Mouse (Mus musculus): Measurements from ENCODE around the gene Yes1. TPM values are rescaled to one million over a fixed set of nuclear protein-coding genes. Genes with fewer than 3 reads are reported as not detected.
"Not testable (repeated sequence)": the region's sequence is repeated elsewhere in the genome, so short reads cannot be mapped to it uniquely, and the experiment has no call there.

Gene Yes1
- polyA plus RNA-seq, 1 experiment from 2014 or later = 37.2 TPM

- H3K36me3 ChIP-seq (ENCODE audit: control insufficient read depth, insufficient read depth, low read length) = no peaks in the 10 kb centered on the region
- H3K9ac ChIP-seq (ENCODE audit: low read length) = peak overlapping the region; percentile 52
- H3K4me3 ChIP-seq (ENCODE audit: low read depth, low read length) = peak overlapping the region; percentile 57
- H3K4me2 ChIP-seq (ENCODE audit: low read length) = peak overlapping the region; percentile 74
- H3K4me1 ChIP-seq (replicated peaks; ENCODE audit: control insufficient read depth, insufficient read depth, low read length) = no peaks in the 10 kb centered on the region
- H3K9me3 ChIP-seq (ENCODE audit: control insufficient read depth, low read length) = no peaks in the 10 kb centered on the region
- no peaks in the 10 kb centered on the region for H3K27me3 ChIP-seq (replicated peaks; ENCODE audit: control insufficient read depth, insufficient read depth, low read length)
- DNase-seq (ENCODE audit: low spot score) = peak; percentile 100
- peak; percentile 96 for ATAC-seq (replicated peaks; ENCODE audit: low FRiP score, low TSS enrichment, low read depth)
- peak overlapping the region; percentile 92 for H3K27ac ChIP-seq (ENCODE audit: low read depth)
- under 1% methylated on average over 55 of the region's 55 CpGs for WGBS
Measured at GRCm38 (mm10) chr5:32713703-32714467, 102.9 kb downstream of the Yes1 start.

DNA sequence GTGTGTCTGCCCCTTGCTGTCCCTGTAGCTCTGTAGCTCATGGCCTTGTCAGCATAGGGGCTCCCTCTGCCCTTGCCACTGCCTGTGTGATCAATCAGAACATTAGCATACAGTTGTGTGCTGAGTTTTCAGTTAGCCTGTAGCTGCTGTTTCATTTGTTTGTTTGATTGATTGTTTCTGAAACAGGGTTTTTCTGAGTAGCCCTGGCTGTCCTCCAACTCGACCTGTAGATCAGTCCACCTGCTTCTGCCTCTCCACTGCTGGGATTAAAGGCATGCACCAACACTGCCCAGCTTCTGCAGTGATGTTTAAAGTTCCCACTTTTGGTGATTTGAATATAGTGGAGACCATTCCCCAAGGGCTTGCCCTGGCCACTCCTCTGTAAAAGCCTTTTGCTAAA is 106.8 kb downstream of the Yes1 start:
- 40% methylated on average over 1 of the region's 1 CpGs for WGBS
- H3K4me1 ChIP-seq (replicated peaks; ENCODE audit: control insufficient read depth, insufficient read depth, low read length) = no peaks in the 10 kb centered on the region; the same call in 1 of the 2 replicates
- H3K36me3 ChIP-seq (ENCODE audit: control insufficient read depth, insufficient read depth, low read length) = no peaks in the 10 kb centered on the region
- H3K9me3 ChIP-seq (ENCODE audit: control insufficient read depth, low read length) = no peaks in the 10 kb centered on the region
- H3K4me2 ChIP-seq (ENCODE audit: low read length) = no peak overlapping the region
- peak; percentile 40 for DNase-seq (ENCODE audit: low spot score)
- H3K9ac ChIP-seq (ENCODE audit: low read length) = no peak overlapping the region
- H3K27ac ChIP-seq (ENCODE audit: low read depth) = no peak overlapping the region
- no peak overlapping the region for H3K4me3 ChIP-seq (ENCODE audit: low read depth, low read length)
- H3K27me3 ChIP-seq (replicated peaks; ENCODE audit: control insufficient read depth, insufficient read depth, low read length) = no peaks in the 10 kb centered on the region
- no peak for ATAC-seq (replicated peaks; ENCODE audit: low FRiP score, low TSS enrichment, low read depth)

DNA sequence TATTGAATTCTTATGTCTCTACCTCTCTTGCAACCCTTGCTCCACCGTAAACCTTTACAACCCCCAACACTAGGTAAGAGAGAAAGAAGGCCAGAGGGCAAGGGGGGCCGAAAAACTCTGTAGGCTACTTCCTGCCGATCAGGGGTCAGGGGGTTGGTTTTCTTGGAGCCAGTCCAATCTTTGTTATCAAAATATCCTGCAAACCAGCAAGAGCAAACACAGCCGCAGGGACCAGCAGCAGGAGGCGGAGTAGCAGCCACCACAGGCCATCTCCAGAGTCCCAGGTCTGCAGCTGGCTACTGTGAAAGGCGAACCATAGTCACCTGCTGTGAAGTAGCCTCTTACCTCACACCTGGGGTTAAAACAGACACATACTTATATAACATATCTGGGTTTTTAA is 107.9 kb downstream of the Yes1 start:
- Histone ChIP-seq H3K4me3 (ENCODE audit: low read depth, low read length) (no peak overlapping the region), H3K9ac (ENCODE audit: low read length) (no peak overlapping the region), H3K36me3 (ENCODE audit: control insufficient read depth, insufficient read depth, low read length) (no peaks in the 10 kb centered on the region), H3K4me2 (ENCODE audit: low read length) (no peak overlapping the region), H3K4me1 (replicated peaks; ENCODE audit: control insufficient read depth, insufficient read depth, low read length) (no peaks in the 10 kb centered on the region; the same call in 1 of the 2 replicates), H3K27me3 (replicated peaks; ENCODE audit: control insufficient read depth, insufficient read depth, low read length) (no peaks in the 10 kb centered on the region), H3K27ac (ENCODE audit: low read depth) (no peak overlapping the region), H3K9me3 (ENCODE audit: control insufficient read depth, low read length) (no peaks in the 10 kb centered on the region)
- 50% methylated on average over 6 of the region's 6 CpGs for WGBS
- DNase-seq (ENCODE audit: low spot score) (peak; percentile 52), ATAC-seq (replicated peaks; ENCODE audit: low FRiP score, low TSS enrichment, low read depth) (no peak)

- Histone ChIP-seq H3K9me3 (ENCODE audit: control insufficient read depth, low read length) (no peaks in the 10 kb centered on the region), H3K4me1 (replicated peaks; ENCODE audit: control insufficient read depth, insufficient read depth, low read length) (no peaks in the 10 kb centered on the region; the same call in 1 of the 2 replicates), H3K27me3 (replicated peaks; ENCODE audit: control insufficient read depth, insufficient read depth, low read length) (no peaks in the 10 kb centered on the region), H3K9ac (ENCODE audit: low read length) (no peak overlapping the region), H3K4me2 (ENCODE audit: low read length) (no peak overlapping the region), H3K36me3 (ENCODE audit: control insufficient read depth, insufficient read depth, low read length) (no peaks in the 10 kb centered on the region), H3K27ac (ENCODE audit: low read depth) (no peak overlapping the region), H3K4me3 (ENCODE audit: low read depth, low read length) (no peak overlapping the region)
- 84% methylated on average over 9 of the region's 9 CpGs for WGBS
- DNase-seq (ENCODE audit: low spot score) (no peak), ATAC-seq (replicated peaks; ENCODE audit: low FRiP score, low TSS enrichment, low read depth) (no peak)
Measured at GRCm38 (mm10) chr5:32720416-32720815, 109.4 kb downstream of the Yes1 start.

GRCm38 (mm10) chr5:32721316-32721715 is 110.3 kb downstream of the Yes1 start:
- ATAC-seq (replicated peaks; ENCODE audit: low FRiP score, low TSS enrichment, low read depth) = no peak
- 59% methylated on average over 3 of the region's 3 CpGs for WGBS
- H3K36me3 ChIP-seq (ENCODE audit: control insufficient read depth, insufficient read depth, low read length) = no peaks in the 10 kb centered on the region
- no peak overlapping the region for H3K9ac ChIP-seq (ENCODE audit: low read length)
- no peaks in the 10 kb centered on the region for H3K9me3 ChIP-seq (ENCODE audit: control insufficient read depth, low read length)
- no peaks in the 10 kb centered on the region for H3K27me3 ChIP-seq (replicated peaks; ENCODE audit: control insufficient read depth, insufficient read depth, low read length)
- no peak for DNase-seq (ENCODE audit: low spot score)
- H3K4me3 ChIP-seq (ENCODE audit: low read depth, low read length) = no peak overlapping the region
- no peak overlapping the region for H3K4me2 ChIP-seq (ENCODE audit: low read length)
- H3K4me1 ChIP-seq (replicated peaks; ENCODE audit: control insufficient read depth, insufficient read depth, low read length) = no peaks in the 10 kb centered on the region; the same call in 1 of the 2 replicates
- no peak overlapping the region for H3K27ac ChIP-seq (ENCODE audit: low read depth)

GRCm38 (mm10) chr5:32722263-32722662 is 111.3 kb downstream of the Yes1 start:
- no peaks in the 10 kb centered on the region; the same call in 1 of the 2 replicates for H3K4me1 ChIP-seq (replicated peaks; ENCODE audit: control insufficient read depth, insufficient read depth, low read length)
- no peak overlapping the region for H3K9ac ChIP-seq (ENCODE audit: low read length)
- WGBS = 68% methylated on average over 7 of the region's 7 CpGs
- H3K27me3 ChIP-seq (replicated peaks; ENCODE audit: control insufficient read depth, insufficient read depth, low read length) = no peaks in the 10 kb centered on the region
- H3K4me3 ChIP-seq (ENCODE audit: low read depth, low read length) = no peak overlapping the region
- no peak overlapping the region for H3K27ac ChIP-seq (ENCODE audit: low read depth)
- DNase-seq (ENCODE audit: low spot score) = peak; percentile 50
- H3K36me3 ChIP-seq (ENCODE audit: control insufficient read depth, insufficient read depth, low read length) = no peaks in the 10 kb centered on the region
- no peaks in the 10 kb centered on the region for H3K9me3 ChIP-seq (ENCODE audit: control insufficient read depth, low read length)
- ATAC-seq (replicated peaks; ENCODE audit: low FRiP score, low TSS enrichment, low read depth) = no peak
- no peak overlapping the region for H3K4me2 ChIP-seq (ENCODE audit: low read length)

- not testable (repeated sequence) for H3K4me2 ChIP-seq (ENCODE audit: low read length); H3K27me3 ChIP-seq (replicated peaks; ENCODE audit: control insufficient read depth, insufficient read depth, low read length); ATAC-seq (replicated peaks; ENCODE audit: low FRiP score, low TSS enrichment, low read depth); H3K9ac ChIP-seq (ENCODE audit: low read length); H3K27ac ChIP-seq (ENCODE audit: low read depth); H3K4me1 ChIP-seq (replicated peaks; ENCODE audit: control insufficient read depth, insufficient read depth, low read length); H3K9me3 ChIP-seq (ENCODE audit: control insufficient read depth, low read length); H3K4me3 ChIP-seq (ENCODE audit: low read depth, low read length); DNase-seq (ENCODE audit: low spot score); H3K36me3 ChIP-seq (ENCODE audit: control insufficient read depth, insufficient read depth, low read length)
- 72% methylated on average over 8 of the region's 8 CpGs for WGBS
Measured at GRCm38 (mm10) chr5:32722711-32723110, 111.7 kb downstream of the Yes1 start.

GRCm38 (mm10) chr5:32723981-32724380 is 113.0 kb downstream of the Yes1 start:
- ATAC-seq (replicated peaks; ENCODE audit: low FRiP score, low TSS enrichment, low read depth) (no peak; the same call in 1 of the 2 replicates), DNase-seq (ENCODE audit: low spot score) (no peak)
- H3K4me1 ChIP-seq (replicated peaks; ENCODE audit: control insufficient read depth, insufficient read depth, low read length) = no peaks in the 10 kb centered on the region; the same call in 1 of the 2 replicates
- H3K4me2 ChIP-seq (ENCODE audit: low read length) = no peak overlapping the region
- H3K9ac ChIP-seq (ENCODE audit: low read length) = no peak overlapping the region
- no peak overlapping the region for H3K27ac ChIP-seq (ENCODE audit: low read depth)
- no peaks in the 10 kb centered on the region for H3K27me3 ChIP-seq (replicated peaks; ENCODE audit: control insufficient read depth, insufficient read depth, low read length)
- WGBS = 78% methylated on average over 7 of the region's 7 CpGs
- H3K9me3 ChIP-seq (ENCODE audit: control insufficient read depth, low read length) = no peaks in the 10 kb centered on the region
- no peak overlapping the region for H3K4me3 ChIP-seq (ENCODE audit: low read depth, low read length)
- H3K36me3 ChIP-seq (ENCODE audit: control insufficient read depth, insufficient read depth, low read length) = no peaks in the 10 kb centered on the region

DNA sequence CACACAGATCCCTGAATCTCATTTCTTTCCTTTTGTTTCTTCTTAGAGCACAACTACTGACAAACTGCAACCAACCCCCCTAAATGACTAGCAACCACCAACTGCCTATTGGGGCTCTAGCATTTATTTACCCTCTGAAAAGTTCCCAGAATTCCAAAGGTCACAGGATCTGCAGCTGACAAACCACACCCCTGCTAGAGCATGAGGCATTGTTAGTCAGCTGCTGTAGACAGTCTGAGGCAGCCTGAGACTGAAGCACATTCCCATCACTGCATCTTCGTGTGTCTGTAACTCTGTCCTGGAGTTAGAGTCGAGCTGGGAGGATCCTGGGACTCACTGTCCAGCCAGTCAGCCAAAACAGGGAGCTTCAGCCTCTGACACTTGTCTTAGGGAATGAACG is 114.4 kb downstream of the Yes1 start:
- not testable (repeated sequence) for H3K4me1 ChIP-seq (replicated peaks; ENCODE audit: control insufficient read depth, insufficient read depth, low read length); H3K9me3 ChIP-seq (ENCODE audit: control insufficient read depth, low read length); H3K27ac ChIP-seq (ENCODE audit: low read depth); H3K4me2 ChIP-seq (ENCODE audit: low read length); DNase-seq (ENCODE audit: low spot score); H3K27me3 ChIP-seq (replicated peaks; ENCODE audit: control insufficient read depth, insufficient read depth, low read length); ATAC-seq (replicated peaks; ENCODE audit: low FRiP score, low TSS enrichment, low read depth); H3K36me3 ChIP-seq (ENCODE audit: control insufficient read depth, insufficient read depth, low read length); H3K9ac ChIP-seq (ENCODE audit: low read length); H3K4me3 ChIP-seq (ENCODE audit: low read depth, low read length)
- WGBS = 74% methylated on average over 3 of the region's 3 CpGs
